Mouse (Mus musculus) gastrocnemius, postnatal 36 days (tissue): ENCODE results near the gene Mrpl21. TPM values are rescaled to one million over a fixed set of nuclear protein-coding genes. Genes with fewer than 3 reads are reported as not detected.

ENCODE experiments used
- DNase-seq, 2 experiments: peaks; one replicate each; pipeline ENCODE4 v3.0.0; 2022
- intact Hi-C: fragments of 180-260 bp; cut with DNase I; formaldehyde crosslinking; loops from one replicate; pipeline ENCODE4 v1.15.1; 2025
- microRNA-seq, 2 experiments: library from miRNA; unstranded; fragments of <30 nt; microRNA quantifications; one replicate each; pipeline ENCODE4 v1.2.0; 2021
- total RNA-seq, 2 experiments: library from RNA; stranded (reverse); gene quantifications; 2 replicates each; pipeline ENCODE4 v1.2.3; 2021

Gene Mrpl21
- total RNA-seq, 2 experiments from 2014 or later: 57.2 to 61.2 TPM

- no peak for DNase-seq
- intact Hi-C loops: no loop called here
Measured at GRCm38 (mm10) chr19:3334550-3334949, 51.8 kb downstream of the Mrpl21 start.

- no peak for DNase-seq
- intact Hi-C loops: no loop called here
Measured at GRCm38 (mm10) chr19:3335917-3336316, 53.2 kb downstream of the Mrpl21 start.

GRCm38 (mm10) chr19:3336485-3337255 lies 54.0 kb downstream of the Mrpl21 start:
- intact Hi-C loops: no loop called here
- no peak for DNase-seq

GRCm38 (mm10) chr19:3339187-3339586 lies 56.5 kb downstream of the Mrpl21 start:
- intact Hi-C loops: no loop called here
- no peak for DNase-seq

- intact Hi-C loops: no loop called here
- DNase-seq: no peak
Measured at GRCm38 (mm10) chr19:3341021-3341420, 58.3 kb downstream of the Mrpl21 start.

Small RNAs within 50 kb of the gene (microRNA-seq; reads per million reads assigned to microRNA genes)
- gene Mir6984: 0 reads per million in 2 experiments

Other genes with a start within 250 kb of the Mrpl21 start
- 1 to 10 TPM; 3.3 to 4.6 TPM for gene Ighmbp2, start 116 bp downstream of the Mrpl21 start, total RNA-seq
- gene Cpt1a, start 39.4 kb downstream of the Mrpl21 start, total RNA-seq: 10 to 100 TPM; 11.7 to 19.0 TPM
- 1 to 10 TPM in 1 of 2 experiments, under 1 TPM in 1; 0.39 to 1.3 TPM for gene Tesmin, start 106.0 kb downstream of the Mrpl21 start, total RNA-seq
- under 1 TPM; 0.35 to 0.41 TPM for gene Gal, start 131.6 kb downstream of the Mrpl21 start, total RNA-seq